Mouse (Mus musculus): ENCODE results near the gene Mgst3.

DNA sequence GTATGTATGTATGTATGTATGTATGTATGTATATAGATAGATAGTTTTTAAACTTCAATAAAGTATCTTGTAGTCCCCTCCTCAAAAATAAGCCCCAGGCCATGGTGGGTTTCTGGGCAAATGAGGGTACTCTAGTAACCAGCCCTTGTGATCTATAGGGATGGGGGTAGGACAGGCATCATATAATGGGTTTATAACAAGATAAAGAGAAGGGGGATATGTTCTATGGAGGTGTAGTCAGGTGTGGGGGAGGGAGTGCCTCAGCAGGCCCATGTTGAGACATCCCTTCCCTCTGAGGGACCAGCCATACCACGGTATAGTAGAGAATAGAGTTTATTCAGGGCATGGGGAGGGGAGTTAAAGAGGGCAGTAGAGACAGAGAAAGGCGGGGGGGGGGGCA, 7.2 kb downstream of the Mgst3 start:
- no peak for TF ChIP-seq EP300 (IDR thresholded peaks at IDR 0.05; ENCODE audit: low read length)
- TF ChIP-seq POLR2A (IDR thresholded peaks at IDR 0.05; ENCODE audit: low read depth, low read length) = no peak
- TF ChIP-seq CHD2 (IDR thresholded peaks at IDR 0.05; ENCODE audit: low read length) = no peak
- TF ChIP-seq CTCF (conservative IDR thresholded peaks at IDR 0.05 in 1 of 2, IDR thresholded peaks at IDR 0.05 in 1 of 2; ENCODE audit: low read depth in 2 of 2, low read length in 2 of 2) = no peak
- TF ChIP-seq E2F4 (IDR thresholded peaks at IDR 0.05; ENCODE audit: insufficient replicate concordance, low read depth, low read length) = no peak
- TF ChIP-seq MAFK (IDR thresholded peaks at IDR 0.05; ENCODE audit: insufficient replicate concordance, low read length) = no peak
- no peak for TF ChIP-seq KAT2A (IDR thresholded peaks at IDR 0.05; ENCODE audit: insufficient replicate concordance, low read length)
- no peak for TF ChIP-seq ZMIZ1 (IDR thresholded peaks at IDR 0.05; ENCODE audit: low read depth, low read length)
- no peak for TF ChIP-seq HCFC1 (IDR thresholded peaks at IDR 0.05; ENCODE audit: low read depth, low read length)
- TF ChIP-seq USF1 (IDR thresholded peaks at IDR 0.05; ENCODE audit: low read depth, low read length) = no peak
- TF ChIP-seq ZKSCAN1 (IDR thresholded peaks at IDR 0.05; ENCODE audit: borderline replicate concordance, low read depth, low read length) = no peak

Measured in CH12.LX (cell line).